Mouse (Mus musculus): ENCODE measurements at regions not wholly inside any gene's neighbourhood (a gene's known extent, or its start where the extent isn't known, plus 50 kb on each side); places are given as distances from the start of the nearest gene placed in this dataset.
A peak's percentile ranks its signal among the peaks of the same experiment; 100 is the strongest.
"Not testable (repeated sequence)": the region's sequence is repeated elsewhere in the genome, so short reads cannot be mapped to it uniquely, and the experiment has no call there.

- no peak for DNase-seq
Observed at GRCm38 (mm10) chr2:94772801-94773200, 334.9 kb upstream of the Api5 start.

- DNase-seq, result no peak
Observed at GRCm38 (mm10) chr2:94772268-94772667, 334.3 kb upstream of the Api5 start.

DNA sequence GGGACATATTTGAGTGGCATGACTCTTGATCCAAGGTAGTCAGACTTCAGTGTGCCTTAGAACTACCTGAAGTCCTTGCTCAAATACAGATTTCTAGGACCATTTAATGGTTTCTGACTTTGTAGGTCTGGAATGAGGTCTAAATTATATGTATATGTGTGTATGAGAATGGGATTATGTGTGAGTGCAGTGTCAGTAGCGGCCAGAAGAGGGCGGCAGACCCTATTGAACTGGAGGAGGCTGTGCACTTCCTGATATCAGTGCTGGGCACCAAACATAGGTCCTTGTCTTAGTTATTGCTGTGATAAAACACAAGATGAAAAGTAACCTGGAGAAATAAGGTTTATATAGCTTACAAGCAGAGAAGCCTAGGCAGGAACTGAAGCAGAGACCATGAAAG, 328.6 kb upstream of the Api5 start:
- DNase-seq, result no peak

- no peak for DNase-seq
Observed at GRCm38 (mm10) chr2:94764852-94765435, 327.0 kb upstream of the Api5 start.

GRCm38 (mm10) chr2:94764451-94764850, 326.5 kb upstream of the Api5 start:
- no peak for DNase-seq

GRCm38 (mm10) chr2:94748161-94748711, 310.3 kb upstream of the Api5 start:
- DNase-seq, result peak; percentile 22

GRCm38 (mm10) chr2:94729791-94730190, 291.9 kb upstream of the Api5 start:
- DNase-seq, result no peak

DNA sequence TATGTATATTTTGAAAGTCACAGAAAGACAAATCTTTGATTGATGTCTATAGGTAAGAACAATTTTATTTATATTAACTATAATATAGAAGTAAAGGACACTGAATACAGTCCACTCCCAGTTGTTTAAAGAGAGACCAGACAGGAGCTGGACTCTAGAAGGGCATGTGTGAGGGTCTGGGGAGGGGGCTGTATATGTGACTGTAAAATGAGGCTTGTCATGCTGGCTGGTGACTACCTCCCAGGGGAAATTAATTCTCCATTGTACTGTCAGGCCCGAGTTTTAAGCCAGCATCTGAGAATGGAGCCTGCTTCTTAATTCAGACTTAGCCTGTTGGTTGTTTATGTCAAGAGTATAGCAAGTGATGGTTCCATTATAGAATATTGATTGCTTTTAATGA, 261.4 kb upstream of the Api5 start:
- DNase-seq, result no peak

- peak; percentile 2 for DNase-seq
Observed at GRCm38 (mm10) chr2:94695212-94695611, 257.3 kb upstream of the Api5 start.

- no peak for DNase-seq
Observed at GRCm38 (mm10) chr2:94690560-94690959, 252.6 kb upstream of the Api5 start.

- DNase-seq, result not testable (repeated sequence)
Observed at GRCm38 (mm10) chr2:94685619-94686018, 247.7 kb upstream of the Api5 start.

DNA sequence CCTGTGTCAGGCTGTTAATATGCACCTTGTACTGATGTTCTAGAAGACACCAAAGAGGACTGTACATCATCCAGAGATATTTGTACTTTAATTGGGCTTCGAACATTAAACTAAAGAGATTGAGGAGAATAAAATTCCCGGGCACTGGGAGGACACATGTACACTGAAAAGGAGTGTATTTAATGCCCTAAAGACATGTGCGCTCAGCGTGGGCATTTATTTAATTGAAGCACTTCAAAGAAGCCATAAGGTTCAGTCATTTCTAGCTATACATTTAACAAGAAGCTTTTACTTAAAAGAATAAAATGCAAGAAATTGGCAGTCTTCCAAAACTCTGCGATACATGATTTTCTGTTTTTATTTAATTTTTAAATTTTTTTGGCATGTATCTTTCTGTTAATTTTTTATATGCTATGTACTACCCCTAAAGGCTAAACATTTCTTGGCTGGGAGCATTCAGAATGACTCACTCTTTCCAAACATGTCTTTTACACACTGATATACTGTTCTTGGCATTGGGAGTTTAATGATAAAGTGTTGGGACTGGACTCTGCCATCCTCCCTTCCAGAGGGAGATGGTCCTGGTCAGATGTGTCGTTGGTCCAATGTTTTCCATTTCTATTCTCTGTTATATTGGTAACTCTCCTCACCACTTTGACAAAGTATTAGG, 242.3 kb upstream of the Api5 start:
- DNase-seq, result no peak

DNA sequence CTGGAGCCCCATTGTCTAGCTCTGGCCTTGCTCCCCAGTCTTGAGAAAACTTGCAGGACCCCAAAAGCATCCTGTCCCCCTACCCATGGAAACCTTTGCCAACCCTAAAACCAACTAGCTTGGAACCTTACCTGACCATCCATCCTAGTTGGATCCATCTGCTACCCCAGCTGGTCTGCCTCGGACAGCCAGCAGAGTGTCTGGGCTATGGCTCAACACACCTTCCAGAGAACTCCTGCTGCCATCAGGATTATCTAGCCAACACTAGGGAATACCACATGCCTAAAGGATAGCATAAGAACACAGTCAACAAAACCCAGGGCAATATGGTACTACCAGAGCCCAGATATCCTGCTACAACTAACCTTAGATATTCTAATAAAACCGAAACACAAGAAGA, 227.9 kb upstream of the Api5 start:
- DNase-seq, result no peak

DNA sequence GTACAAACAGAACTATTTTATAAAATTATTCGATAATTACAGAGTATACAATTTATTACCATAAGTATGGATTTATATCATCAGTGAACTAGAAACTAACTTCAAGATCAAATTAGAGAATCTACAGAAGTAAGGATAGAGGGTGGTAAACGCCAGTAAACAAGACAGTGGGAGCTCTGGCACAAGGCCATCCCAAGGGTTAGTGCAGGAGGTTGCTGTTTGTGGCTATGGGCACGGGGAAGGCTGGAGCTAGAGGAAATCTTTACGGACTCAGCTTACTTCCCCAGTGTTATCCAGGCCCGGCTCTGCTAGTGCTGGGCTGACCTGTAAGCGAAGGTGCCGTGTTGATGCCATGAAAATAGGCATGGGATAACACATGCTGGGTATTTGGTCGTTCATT, 220.5 kb upstream of the Api5 start:
- no peak for DNase-seq
